Mouse (Mus musculus) erythroblast, embryonic 14.5 days (primary cell): ENCODE measurements around the gene D11Wsu47e.

Source experiments
- GATA1 ChIP-seq: IDR thresholded peaks from 2 replicates; pipeline ENCODE4 v1.6.1; 2012; ENCODE audit warnings: low read length, inconsistent platforms, mixed read lengths
- TAL1 ChIP-seq: IDR thresholded peaks from 3 replicates; pipeline ENCODE4 v1.6.1; 2012; ENCODE audit warnings: low read length, inconsistent platforms, mixed read lengths

- TF ChIP-seq GATA1 (no peak), TAL1 (no peak)
Measured at GRCm38 (mm10) chr11:113658319-113658718, 25.9 kb upstream of the D11Wsu47e start.
